Mouse (Mus musculus): ENCODE measurements around the gene Sbp. TPM values are rescaled to one million over a fixed set of nuclear protein-coding genes. Genes with fewer than 3 reads are reported as not detected.
"Not testable (repeated sequence)": the region's sequence is repeated elsewhere in the genome, so short reads cannot be mapped to it uniquely, and the experiment has no call there.

Gene Sbp
- not detected in 2 replicates for polyA plus RNA-seq (2014; fragmentation: Nextera tagmentation; extraction: Ambion mirVana)

GRCm38 (mm10) chr17:23941372-23941771 is at the start of gene Sbp:
TSS of gene Sbp (plus strand) at chr17:23941672.
- DNase-seq (ENCODE audit: low spot score) = no peak
- H3K9me3 ChIP-seq (ENCODE audit: control insufficient read depth, low read length) = no peaks in the 10 kb centered on the region
- no peak for ATAC-seq (ENCODE audit: low FRiP score)
- H3K27me3 ChIP-seq (ENCODE audit: control insufficient read depth, insufficient read depth, low read length) = no peaks in the 10 kb centered on the region
- H3K27ac ChIP-seq (ENCODE audit: low read depth, low read length) = no peak within 1 kb of the TSS
- H3K4me2 ChIP-seq (replicated peaks; ENCODE audit: low read depth, low read length) = no peak within 1 kb of the TSS
- H3K4me1 ChIP-seq (replicated peaks; ENCODE audit: control insufficient read depth, insufficient read depth, low read length) = no peaks in the 10 kb centered on the region
- no peaks in the 10 kb centered on the region for H3K36me3 ChIP-seq (ENCODE audit: control insufficient read depth, insufficient read depth, low read length)
- no peak within 1 kb of the TSS for H3K4me3 ChIP-seq (ENCODE audit: low read depth, low read length)
- H3K9ac ChIP-seq (ENCODE audit: low read depth, low read length) = no peak within 1 kb of the TSS

- 71% methylated on average over 4 of the region's 4 CpGs for WGBS
- H3K4me2 ChIP-seq (replicated peaks; ENCODE audit: low read depth, low read length); H3K9me3 ChIP-seq (ENCODE audit: control insufficient read depth, low read length); ATAC-seq (ENCODE audit: low FRiP score); H3K27me3 ChIP-seq (ENCODE audit: control insufficient read depth, insufficient read depth, low read length); H3K9ac ChIP-seq (ENCODE audit: low read depth, low read length); DNase-seq (ENCODE audit: low spot score); H3K4me3 ChIP-seq (ENCODE audit: low read depth, low read length); H3K4me1 ChIP-seq (replicated peaks; ENCODE audit: control insufficient read depth, insufficient read depth, low read length); H3K27ac ChIP-seq (ENCODE audit: low read depth, low read length); H3K36me3 ChIP-seq (ENCODE audit: control insufficient read depth, insufficient read depth, low read length): not testable (repeated sequence)
Measured at GRCm38 (mm10) chr17:23917158-23917557, 24.3 kb upstream of the Sbp start, which contains the start of gene Dcpp3. TSS of gene Dcpp3 (plus strand) at chr17:23917458.

GRCm38 (mm10) chr17:23924531-23925007 is 16.9 kb upstream of the Sbp start:
- H3K9me3 ChIP-seq (ENCODE audit: control insufficient read depth, low read length) = no peaks in the 10 kb centered on the region
- DNase-seq (ENCODE audit: low spot score) (peak; percentile 95), ATAC-seq (ENCODE audit: low FRiP score) (peak; percentile 98)
- WGBS = under 1% methylated on average over 26 of the region's 29 CpGs
- no peaks in the 10 kb centered on the region for H3K27me3 ChIP-seq (ENCODE audit: control insufficient read depth, insufficient read depth, low read length)
- H3K36me3 ChIP-seq (ENCODE audit: control insufficient read depth, insufficient read depth, low read length) = no peaks in the 10 kb centered on the region
- peak overlapping the region; percentile 38 for H3K4me3 ChIP-seq (ENCODE audit: low read depth, low read length)
- 0 out of 2 replicates have a peak, but pooled peaks cover 4% of the 10 kb centered on the region for H3K4me1 ChIP-seq (replicated peaks; ENCODE audit: control insufficient read depth, insufficient read depth, low read length)
- peak overlapping the region; percentile 85 for H3K4me2 ChIP-seq (replicated peaks; ENCODE audit: low read depth, low read length)
- H3K27ac ChIP-seq (ENCODE audit: low read depth, low read length) = peak overlapping the region; percentile 88
- peak overlapping the region; percentile 65 for H3K9ac ChIP-seq (ENCODE audit: low read depth, low read length)

GRCm38 (mm10) chr17:23925090-23925493 is 16.4 kb upstream of the Sbp start:
- Histone ChIP-seq H3K4me2 (replicated peaks; ENCODE audit: low read depth, low read length) (peak overlapping the region; percentile 85), H3K9me3 (ENCODE audit: control insufficient read depth, low read length) (no peaks in the 10 kb centered on the region), H3K36me3 (ENCODE audit: control insufficient read depth, insufficient read depth, low read length) (no peaks in the 10 kb centered on the region), H3K27ac (ENCODE audit: low read depth, low read length) (peak overlapping the region; percentile 88), H3K4me3 (ENCODE audit: low read depth, low read length) (peak overlapping the region; percentile 38), H3K4me1 (replicated peaks; ENCODE audit: control insufficient read depth, insufficient read depth, low read length) (0 out of 2 replicates have a peak, but pooled peaks cover 4% of the 10 kb centered on the region), H3K27me3 (ENCODE audit: control insufficient read depth, insufficient read depth, low read length) (no peaks in the 10 kb centered on the region), H3K9ac (ENCODE audit: low read depth, low read length) (peak overlapping the region; percentile 65)
- peak; percentile 77 for DNase-seq (ENCODE audit: low spot score)
- WGBS = 0% methylated on average over 14 of the region's 14 CpGs
- ATAC-seq (ENCODE audit: low FRiP score) = peak; percentile 82

GRCm38 (mm10) chr17:23931157-23931556 is 10.3 kb upstream of the Sbp start:
- no peak for ATAC-seq (ENCODE audit: low FRiP score)
- no peaks in the 10 kb centered on the region for H3K4me1 ChIP-seq (replicated peaks; ENCODE audit: control insufficient read depth, insufficient read depth, low read length)
- H3K27ac ChIP-seq (ENCODE audit: low read depth, low read length) = no peak overlapping the region
- H3K4me3 ChIP-seq (ENCODE audit: low read depth, low read length) = no peak overlapping the region
- WGBS = 90% methylated on average over 5 of the region's 5 CpGs
- no peaks in the 10 kb centered on the region for H3K27me3 ChIP-seq (ENCODE audit: control insufficient read depth, insufficient read depth, low read length)
- no peak overlapping the region for H3K9ac ChIP-seq (ENCODE audit: low read depth, low read length)
- no peaks in the 10 kb centered on the region for H3K36me3 ChIP-seq (ENCODE audit: control insufficient read depth, insufficient read depth, low read length)
- no peak for DNase-seq (ENCODE audit: low spot score)
- no peaks in the 10 kb centered on the region for H3K9me3 ChIP-seq (ENCODE audit: control insufficient read depth, low read length)
- H3K4me2 ChIP-seq (replicated peaks; ENCODE audit: low read depth, low read length) = no peak overlapping the region

- H3K36me3 ChIP-seq (ENCODE audit: control insufficient read depth, insufficient read depth, low read length); DNase-seq (ENCODE audit: low spot score); H3K4me2 ChIP-seq (replicated peaks; ENCODE audit: low read depth, low read length); H3K4me3 ChIP-seq (ENCODE audit: low read depth, low read length); H3K9me3 ChIP-seq (ENCODE audit: control insufficient read depth, low read length); H3K9ac ChIP-seq (ENCODE audit: low read depth, low read length); H3K27me3 ChIP-seq (ENCODE audit: control insufficient read depth, insufficient read depth, low read length); ATAC-seq (ENCODE audit: low FRiP score); H3K4me1 ChIP-seq (replicated peaks; ENCODE audit: control insufficient read depth, insufficient read depth, low read length); H3K27ac ChIP-seq (ENCODE audit: low read depth, low read length): not testable (repeated sequence)
- 87% methylated on average over 4 of the region's 4 CpGs for WGBS
Measured at GRCm38 (mm10) chr17:23947486-23947885, 6.0 kb downstream of the Sbp start.

GRCm38 (mm10) chr17:23949068-23949467 is 7.6 kb downstream of the Sbp start:
- H3K36me3 ChIP-seq (ENCODE audit: control insufficient read depth, insufficient read depth, low read length) = no peaks in the 10 kb centered on the region
- H3K27me3 ChIP-seq (ENCODE audit: control insufficient read depth, insufficient read depth, low read length) = no peaks in the 10 kb centered on the region
- DNase-seq (ENCODE audit: low spot score) = no peak
- H3K9me3 ChIP-seq (ENCODE audit: control insufficient read depth, low read length) = no peaks in the 10 kb centered on the region
- H3K4me1 ChIP-seq (replicated peaks; ENCODE audit: control insufficient read depth, insufficient read depth, low read length) = no peaks in the 10 kb centered on the region
- no peak overlapping the region for H3K4me2 ChIP-seq (replicated peaks; ENCODE audit: low read depth, low read length)
- no peak for ATAC-seq (ENCODE audit: low FRiP score)
- whole genome bisulfite sequencing = 80% methylated on average over 2 of the region's 2 CpGs
- H3K4me3 ChIP-seq (ENCODE audit: low read depth, low read length) = no peak overlapping the region
- H3K9ac ChIP-seq (ENCODE audit: low read depth, low read length) = no peak overlapping the region
- H3K27ac ChIP-seq (ENCODE audit: low read depth, low read length) = no peak overlapping the region

GRCm38 (mm10) chr17:23950828-23951227 is 9.4 kb downstream of the Sbp start:
- WGBS = 76% methylated on average over 4 of the region's 4 CpGs
- not testable (repeated sequence) for H3K9ac ChIP-seq (ENCODE audit: low read depth, low read length); H3K4me3 ChIP-seq (ENCODE audit: low read depth, low read length); H3K4me1 ChIP-seq (replicated peaks; ENCODE audit: control insufficient read depth, insufficient read depth, low read length); H3K4me2 ChIP-seq (replicated peaks; ENCODE audit: low read depth, low read length); H3K9me3 ChIP-seq (ENCODE audit: control insufficient read depth, low read length); DNase-seq (ENCODE audit: low spot score); ATAC-seq (ENCODE audit: low FRiP score); H3K27ac ChIP-seq (ENCODE audit: low read depth, low read length); H3K27me3 ChIP-seq (ENCODE audit: control insufficient read depth, insufficient read depth, low read length); H3K36me3 ChIP-seq (ENCODE audit: control insufficient read depth, insufficient read depth, low read length)

GRCm38 (mm10) chr17:23955174-23955573 is 13.7 kb downstream of the Sbp start, which contains the start of gene Sbpl:
TSS of gene Sbpl (minus strand) at chr17:23955274.
- no peaks in the 10 kb centered on the region for H3K4me1 ChIP-seq (replicated peaks; ENCODE audit: control insufficient read depth, insufficient read depth, low read length)
- no peak within 1 kb of the TSS for H3K4me3 ChIP-seq (ENCODE audit: low read depth, low read length)
- DNase-seq (ENCODE audit: low spot score) = no peak
- H3K4me2 ChIP-seq (replicated peaks; ENCODE audit: low read depth, low read length) = no peak within 1 kb of the TSS
- 77% methylated on average over 5 of the region's 5 CpGs for WGBS
- no peak within 1 kb of the TSS for H3K27ac ChIP-seq (ENCODE audit: low read depth, low read length)
- no peaks in the 10 kb centered on the region for H3K36me3 ChIP-seq (ENCODE audit: control insufficient read depth, insufficient read depth, low read length)
- H3K9me3 ChIP-seq (ENCODE audit: control insufficient read depth, low read length) = no peaks in the 10 kb centered on the region
- no peak for ATAC-seq (ENCODE audit: low FRiP score)
- no peaks in the 10 kb centered on the region for H3K27me3 ChIP-seq (ENCODE audit: control insufficient read depth, insufficient read depth, low read length)
- no peak within 1 kb of the TSS for H3K9ac ChIP-seq (ENCODE audit: low read depth, low read length)

All from hindbrain, embryonic 11.5 days (tissue).